Comparison of ENCODE assay signal across 8 mouse cellular contexts in genomic region chr10:81495151-81495550, GRCm38 (mm10). TPM values are rescaled to one million over a fixed set of nuclear protein-coding genes. Genes with fewer than 3 reads are reported as not detected.
DNase-seq lines count a peak whose midpoint lies in the region; ATAC-seq and TF ChIP-seq lines count a peak whose summit lies in the region.

No protein-coding gene starts in this region.

- peak overlapping the region; percentile 78 for H3K4me2 ChIP-seq in liver, embryonic 11.5 days

- no peak for DNase-seq in testis, postnatal 14 days (ENCODE audit: low spot score)
- DNase-seq in liver, embryonic 11.5 days (ENCODE audit: low spot score): no peak
- no peak for DNase-seq in urinary bladder, adult 2 months (ENCODE audit: low spot score)

- no peak overlapping the region for H3K27ac ChIP-seq in testis, adult 2 months (ENCODE audit: control insufficient read depth, insufficient read depth, low read depth, low read length)
- H3K27ac ChIP-seq in liver, embryonic 11.5 days (ENCODE audit: low read depth, low read length): peak overlapping the region; percentile 74; the same call in 1 of the 2 replicates

- ATAC-seq in erythroblast, adult 5-6 weeks (replicated peaks; ENCODE audit: low FRiP score, poor library complexity, severe bottlenecking): no peak
- ATAC-seq in liver, embryonic 11.5 days (replicated peaks; ENCODE audit: low FRiP score): no peak
- ATAC-seq in CD4-positive, CD25-positive, alpha-beta regulatory T cell, adult 4 months: no peak
- ATAC-seq in erythroid progenitor cell, adult 5-6 weeks (replicated peaks; ENCODE audit: low FRiP score, poor library complexity, severe bottlenecking): no peak

- no peaks in the 10 kb centered on the region for H3K9me3 ChIP-seq in erythroblast, embryonic 14.5 days (ENCODE audit: control insufficient read depth, low read length)
- H3K9me3 ChIP-seq in liver, embryonic 11.5 days (ENCODE audit: control insufficient read depth, low read length): no peaks in the 10 kb centered on the region

- peaks cover 62% of the 10 kb centered on the region for H3K4me1 ChIP-seq in erythroblast, embryonic 14.5 days (ENCODE audit: control insufficient read depth)
- peaks cover 10% of the 10 kb centered on the region for H3K4me1 ChIP-seq in testis, adult 2 months (ENCODE audit: control insufficient read depth, insufficient read depth, low read length)
- peaks cover 44% of the 10 kb centered on the region for H3K4me1 ChIP-seq in liver, embryonic 11.5 days (replicated peaks; ENCODE audit: control insufficient read depth, insufficient read depth, low read length)

- TF ChIP-seq CTCF in testis, adult 2 months (IDR thresholded peaks at IDR 0.05; ENCODE audit: control insufficient read depth, insufficient read depth, insufficient replicate concordance, low read depth, low read length): no peak

- peak overlapping the region; percentile 95 for H3K9ac ChIP-seq in liver, embryonic 11.5 days (ENCODE audit: low read depth, low read length)

- no peaks in the 10 kb centered on the region for H3K27me3 ChIP-seq in erythroblast, embryonic 14.5 days (ENCODE audit: control insufficient read depth)
- no peaks in the 10 kb centered on the region for H3K27me3 ChIP-seq in testis, adult 2 months (ENCODE audit: control insufficient read depth, insufficient read depth, low read length)
- no peaks in the 10 kb centered on the region for H3K27me3 ChIP-seq in liver, embryonic 11.5 days (replicated peaks; ENCODE audit: control insufficient read depth, insufficient read depth, low read length)

- peak overlapping the region; percentile 89 for H3K4me3 ChIP-seq in erythroblast, embryonic 14.5 days (replicated peaks)
- H3K4me3 ChIP-seq in testis, adult 2 months (ENCODE audit: control insufficient read depth, low read depth, low read length): peak overlapping the region; percentile 99
- peak overlapping the region; percentile 92 for H3K4me3 ChIP-seq in liver, embryonic 11.5 days (ENCODE audit: low read depth, low read length)

- no peak for TF ChIP-seq POLR2A in testis, adult 2 months (IDR thresholded peaks at IDR 0.05; ENCODE audit: control insufficient read depth, low read depth, low read length)

- 62% methylated on average over 6 of the region's 6 CpGs for WGBS in liver, embryonic 11.5 days

- H3K36me3 ChIP-seq in erythroblast, embryonic 14.5 days (ENCODE audit: control insufficient read depth): peaks cover 47% of the 10 kb centered on the region
- no peaks in the 10 kb centered on the region for H3K36me3 ChIP-seq in testis, adult 2 months (ENCODE audit: control insufficient read depth, insufficient read depth, low read length)
- H3K36me3 ChIP-seq in liver, embryonic 11.5 days (ENCODE audit: control insufficient read depth, insufficient read depth, low read length): peaks cover 25% of the 10 kb centered on the region

RNA-seq across cellular contexts. Expression of gene Ncln, which starts 1.0 kb away (rescaled TPM):
- polyA plus RNA-seq in erythroblast, embryonic 14.5 days (2012): 6.2 and 7.9 TPM in 2 replicates
- 8.1 and 46.4 TPM in 2 replicates for total RNA-seq in erythroblast, adult 5-6 weeks (2015; ENCODE audit: low replicate concordance)
- 10.8 and 12.8 TPM in 2 replicates for total RNA-seq in erythroblast, adult 5-6 weeks (2017; ENCODE audit: low replicate concordance)
- polyA plus RNA-seq in testis, adult 2 months (2012; rRNA removed): 70.4 and 71.3 TPM in 2 replicates
- 92.2 and 97.9 TPM in 2 replicates for polyA plus RNA-seq in liver, embryonic 11.5 days (2014; fragmentation: Nextera tagmentation; extraction: Ambion mirVana)
- polyA plus RNA-seq in urinary bladder, adult 2 months (2012; rRNA removed): 79.9 and 89.6 TPM in 2 replicates
- polyA plus RNA-seq in CD4-positive, CD25-positive, alpha-beta regulatory T cell, adult 4 months (2017; shearing (Covaris generic)): 10 to 100 TPM; 41.9 to 63.2 TPM
- total RNA-seq in erythroid progenitor cell, adult 5-6 weeks (2015; ENCODE audit: low replicate concordance): 8.6 and 37.7 TPM in 2 replicates
- 8.7 and 27.1 TPM in 2 replicates for total RNA-seq in erythroid progenitor cell, adult 5-6 weeks (2017; ENCODE audit: low replicate concordance)

RNA-seq across cellular contexts. Expression of gene S1pr4, which starts 4.8 kb away (rescaled TPM):
- 0.04 and 0.05 TPM in 2 replicates for polyA plus RNA-seq in erythroblast, embryonic 14.5 days (2012)
- total RNA-seq in erythroblast, adult 5-6 weeks (2015; ENCODE audit: low replicate concordance): 2.9 and 4.6 TPM in 2 replicates
- 2.1 and 6.0 TPM in 2 replicates for total RNA-seq in erythroblast, adult 5-6 weeks (2017; ENCODE audit: low replicate concordance)
- polyA plus RNA-seq in testis, adult 2 months (2012; rRNA removed): 0.04 and 0.13 TPM in 2 replicates
- polyA plus RNA-seq in liver, embryonic 11.5 days (2014; fragmentation: Nextera tagmentation; extraction: Ambion mirVana): 4.5 and 4.6 TPM in 2 replicates
- 2.2 and 2.3 TPM in 2 replicates for polyA plus RNA-seq in urinary bladder, adult 2 months (2012; rRNA removed)
- polyA plus RNA-seq in CD4-positive, CD25-positive, alpha-beta regulatory T cell, adult 4 months (2017; shearing (Covaris generic)): 10 to 100 TPM; 53.2 to 76.8 TPM
- total RNA-seq in erythroid progenitor cell, adult 5-6 weeks (2015; ENCODE audit: low replicate concordance): 2.2 and 5.4 TPM in 2 replicates
- 2.3 and 3.7 TPM in 2 replicates for total RNA-seq in erythroid progenitor cell, adult 5-6 weeks (2017; ENCODE audit: low replicate concordance)

RNA-seq across cellular contexts. Expression of gene Celf5, which starts 12.6 kb away (rescaled TPM):
- not detected in 2 replicates for polyA plus RNA-seq in erythroblast, embryonic 14.5 days (2012)
- not detected in 2 replicates for total RNA-seq in erythroblast, adult 5-6 weeks (2015; ENCODE audit: low replicate concordance)
- 0.68 TPM in 1 of 2 replicates, not detected in the other for total RNA-seq in erythroblast, adult 5-6 weeks (2017; ENCODE audit: low replicate concordance)
- polyA plus RNA-seq in testis, adult 2 months (2012; rRNA removed): 147 and 163 TPM in 2 replicates
- 0.12 TPM in 1 of 2 replicates, not detected in the other for polyA plus RNA-seq in liver, embryonic 11.5 days (2014; fragmentation: Nextera tagmentation; extraction: Ambion mirVana)
- 0.44 and 0.49 TPM in 2 replicates for polyA plus RNA-seq in urinary bladder, adult 2 months (2012; rRNA removed)
- 1 to 10 TPM in 1 of 2 experiments, under 1 TPM in 1; 0.53 to 1.1 TPM for polyA plus RNA-seq in CD4-positive, CD25-positive, alpha-beta regulatory T cell, adult 4 months (2017; shearing (Covaris generic))
- total RNA-seq in erythroid progenitor cell, adult 5-6 weeks (2015; ENCODE audit: low replicate concordance): not detected in 2 replicates
- total RNA-seq in erythroid progenitor cell, adult 5-6 weeks (2017; ENCODE audit: low replicate concordance): not detected in 2 replicates

RNA-seq across cellular contexts. Expression of gene Gna15, which starts 28.9 kb away (rescaled TPM):
- 0.14 and 0.24 TPM in 2 replicates for polyA plus RNA-seq in erythroblast, embryonic 14.5 days (2012)
- 2.1 and 12.1 TPM in 2 replicates for total RNA-seq in erythroblast, adult 5-6 weeks (2015; ENCODE audit: low replicate concordance)
- total RNA-seq in erythroblast, adult 5-6 weeks (2017; ENCODE audit: low replicate concordance): 6.3 and 14.8 TPM in 2 replicates
- polyA plus RNA-seq in testis, adult 2 months (2012; rRNA removed): 1.0 and 1.2 TPM in 2 replicates
- 10.1 and 11.3 TPM in 2 replicates for polyA plus RNA-seq in liver, embryonic 11.5 days (2014; fragmentation: Nextera tagmentation; extraction: Ambion mirVana)
- polyA plus RNA-seq in urinary bladder, adult 2 months (2012; rRNA removed): 16.1 and 16.2 TPM in 2 replicates
- polyA plus RNA-seq in CD4-positive, CD25-positive, alpha-beta regulatory T cell, adult 4 months (2017; shearing (Covaris generic)): 10 to 100 TPM; 28.5 to 31.9 TPM
- 1.4 TPM in 1 of 2 replicates, not detected in the other for total RNA-seq in erythroid progenitor cell, adult 5-6 weeks (2015; ENCODE audit: low replicate concordance)
- total RNA-seq in erythroid progenitor cell, adult 5-6 weeks (2017; ENCODE audit: low replicate concordance): 2.6 and 4.9 TPM in 2 replicates

RNA-seq across cellular contexts. Expression of gene Nfic, which starts 39.7 kb away (rescaled TPM):
- 0.55 and 0.94 TPM in 2 replicates for polyA plus RNA-seq in erythroblast, embryonic 14.5 days (2012)
- 13.4 and 23.8 TPM in 2 replicates for total RNA-seq in erythroblast, adult 5-6 weeks (2015; ENCODE audit: low replicate concordance)
- total RNA-seq in erythroblast, adult 5-6 weeks (2017; ENCODE audit: low replicate concordance): 0.84 and 8.2 TPM in 2 replicates
- polyA plus RNA-seq in testis, adult 2 months (2012; rRNA removed): 9.8 and 9.9 TPM in 2 replicates
- polyA plus RNA-seq in liver, embryonic 11.5 days (2014; fragmentation: Nextera tagmentation; extraction: Ambion mirVana): 15.4 and 21.4 TPM in 2 replicates
- polyA plus RNA-seq in urinary bladder, adult 2 months (2012; rRNA removed): 28.4 and 67.0 TPM in 2 replicates
- 10 to 100 TPM; 14.2 to 19.2 TPM for polyA plus RNA-seq in CD4-positive, CD25-positive, alpha-beta regulatory T cell, adult 4 months (2017; shearing (Covaris generic))
- total RNA-seq in erythroid progenitor cell, adult 5-6 weeks (2015; ENCODE audit: low replicate concordance): 10.1 and 15.1 TPM in 2 replicates
- total RNA-seq in erythroid progenitor cell, adult 5-6 weeks (2017; ENCODE audit: low replicate concordance): 0.45 and 0.90 TPM in 2 replicates

Comparison
In these comparisons a context has a peak if more than half of its experiments do, and no peak if none do; other contexts are left out.
1. RNA of gene Celf5, which starts 12.6 kb away (polyA plus RNA-seq): 147 to 163 TPM in testis, adult 2 months; 0.53 to 1.1 TPM in CD4-positive, CD25-positive, alpha-beta regulatory T cell, adult 4 months, 0.44 to 0.49 TPM in urinary bladder, adult 2 months, 0.12 TPM in liver, embryonic 11.5 days and not detected in erythroblast, embryonic 14.5 days; every median in the first group is over 10 times any median in the second.
2. Peak in every context shown above with its lines, with median percentiles within 50 percentile points of each other: H3K4me3 ChIP-seq.